Mouse (Mus musculus) kidney, postnatal 36 days (tissue): ENCODE data around the gene Nek7.

ENCODE experiments used
- DNase-seq, 2 experiments: peaks; one replicate each; pipeline ENCODE4 v3.0.0; 2021 to 2022; ENCODE audit warnings: mixed read lengths in 2 of 2

Nek7 gene

DNA sequence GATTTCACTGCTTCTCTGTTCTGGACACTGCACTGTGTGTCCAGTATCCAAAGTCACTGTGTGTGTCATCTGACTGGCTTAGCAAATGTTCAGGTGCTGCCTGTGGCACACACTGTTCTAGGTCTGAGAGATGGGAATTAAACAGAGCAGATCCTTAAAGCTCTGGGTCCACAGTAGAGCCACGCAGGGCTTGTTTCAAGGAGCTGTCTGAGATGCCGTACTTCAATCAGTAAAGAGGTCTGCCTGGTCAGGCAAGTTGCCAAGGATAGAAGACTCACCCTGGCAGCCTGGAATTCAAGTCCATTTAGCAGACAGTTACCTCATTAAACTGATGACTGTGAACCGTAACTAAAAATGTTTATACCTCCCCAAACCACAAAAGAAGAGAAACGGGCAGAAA, 112.9 kb downstream of the Nek7 start:
- DNase-seq, result peak; percentile 69 to 85

- no peak for DNase-seq
These were observed 115.7 kb downstream of the Nek7 start for GRCm38 (mm10) chr1:138504228-138504627.

- no peak for DNase-seq
These were observed 119.2 kb downstream of the Nek7 start for GRCm38 (mm10) chr1:138500691-138501090.

GRCm38 (mm10) chr1:138500155-138500554, 119.8 kb downstream of the Nek7 start:
- DNase-seq, result no peak

GRCm38 (mm10) chr1:138499461-138499860, 120.5 kb downstream of the Nek7 start:
- DNase-seq, result no peak

DNA sequence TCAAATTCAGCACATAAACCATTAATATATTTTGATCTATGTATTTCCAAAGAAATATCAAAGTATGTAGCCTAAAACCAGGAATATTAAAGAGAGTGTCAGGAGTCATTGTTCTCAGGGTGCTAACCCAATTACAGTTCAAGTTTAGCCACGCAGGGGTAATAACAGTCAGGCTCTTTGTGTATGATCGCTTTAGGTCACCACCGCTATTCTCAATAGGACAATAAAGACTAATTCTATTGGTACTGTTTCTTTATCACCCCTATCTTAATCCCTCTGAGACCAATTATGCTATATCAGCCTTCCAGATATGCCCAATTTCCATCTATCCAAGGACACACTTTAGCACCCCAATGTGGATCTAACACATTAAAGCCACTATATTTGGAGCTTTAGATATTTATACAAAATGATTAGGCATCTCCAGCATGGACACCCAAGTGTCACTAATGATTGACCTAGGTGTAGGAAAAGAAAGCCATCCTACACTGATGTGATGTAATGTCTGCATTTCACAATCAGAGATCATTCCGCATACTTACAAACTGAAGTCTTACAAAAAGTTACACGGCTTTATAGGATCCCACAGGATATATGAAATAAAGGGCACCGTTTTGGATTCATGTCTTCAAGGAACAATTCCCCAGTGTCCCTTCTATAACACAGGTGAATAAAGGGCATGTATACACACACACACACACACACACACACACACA, 128.4 kb downstream of the Nek7 start:
- no peak for DNase-seq

GRCm38 (mm10) chr1:138487569-138487968, 132.4 kb downstream of the Nek7 start:
- peak; percentile 18 to 42 for DNase-seq

DNA sequence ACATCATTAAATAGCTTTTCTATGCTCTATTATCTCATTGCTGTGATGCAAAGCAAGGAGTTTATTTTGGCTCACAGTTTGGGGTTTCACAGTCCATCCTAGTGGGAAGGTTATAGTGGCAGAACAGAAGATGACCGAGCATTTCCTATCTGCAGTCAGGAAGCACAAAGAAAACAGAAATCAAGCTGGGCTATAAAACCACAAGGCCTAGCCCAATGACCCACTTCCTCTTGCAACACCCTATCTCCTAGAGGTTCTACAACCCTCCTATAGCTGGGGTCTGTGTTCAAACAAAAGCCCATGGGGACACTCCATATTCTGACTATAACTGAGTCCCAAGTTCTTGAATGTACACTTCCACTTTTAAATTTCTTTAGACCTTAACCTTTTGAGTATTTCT, 139.2 kb downstream of the Nek7 start:
- no peak for DNase-seq

DNA sequence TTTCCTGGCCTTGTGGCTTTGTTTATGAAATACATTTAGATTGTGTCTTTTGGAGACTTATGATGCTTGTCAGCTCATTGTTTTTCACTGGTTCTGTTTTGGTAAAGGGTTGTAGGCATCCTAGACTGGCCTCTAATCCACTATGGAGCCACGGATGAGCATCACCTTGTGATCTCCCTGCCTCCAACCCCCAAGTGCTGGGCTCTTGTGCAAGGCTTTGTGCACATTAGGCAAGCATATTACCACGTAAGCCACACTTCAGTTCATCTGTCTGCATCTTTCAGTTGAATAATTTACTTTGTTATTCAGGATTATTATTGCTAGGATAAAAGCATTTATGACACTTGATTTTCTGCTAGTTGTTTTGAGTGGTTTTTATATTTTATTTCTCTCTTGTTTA, 154.6 kb downstream of the Nek7 start:
- no peak for DNase-seq

DNA sequence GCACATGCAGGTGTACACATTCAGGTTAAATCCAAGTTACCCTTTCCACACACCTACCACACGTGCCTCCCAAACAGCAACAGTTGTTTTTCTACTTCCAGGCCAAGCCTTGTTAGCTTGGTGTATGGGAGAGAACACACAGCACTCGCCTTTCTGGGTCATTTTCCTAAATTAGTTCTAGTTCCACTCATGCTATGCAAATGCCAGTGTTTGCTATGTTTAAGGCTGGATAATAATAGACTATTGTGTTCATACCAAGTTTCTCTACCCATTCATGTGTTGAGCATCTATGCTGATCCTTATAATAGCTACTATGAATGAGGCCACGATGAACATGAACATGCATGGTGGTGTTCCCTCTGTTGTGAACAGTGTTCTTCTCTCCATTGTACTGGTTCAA, 158.5 kb downstream of the Nek7 start:
- DNase-seq, result no peak

DNA sequence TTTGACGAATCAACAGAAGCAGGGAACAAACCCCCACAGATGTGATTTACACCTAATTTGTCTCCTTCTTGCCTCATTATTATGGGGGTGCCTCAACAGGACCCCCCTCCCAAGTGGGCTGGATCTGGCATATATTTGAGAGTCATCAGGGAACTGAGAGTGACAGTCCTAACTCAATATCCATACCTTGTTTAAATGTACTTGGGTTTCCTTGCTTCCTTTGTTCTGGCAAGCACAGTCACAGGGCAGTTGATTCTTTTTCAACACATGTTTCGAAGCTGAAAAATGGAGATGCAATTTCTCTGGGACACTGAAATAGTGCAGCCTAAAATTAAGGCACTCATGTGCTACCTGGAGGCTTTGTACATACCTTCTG, 170.5 kb downstream of the Nek7 start:
- no peak for DNase-seq

GRCm38 (mm10) chr1:138448635-138449475, 171.1 kb downstream of the Nek7 start:
- DNase-seq, result no peak

DNA sequence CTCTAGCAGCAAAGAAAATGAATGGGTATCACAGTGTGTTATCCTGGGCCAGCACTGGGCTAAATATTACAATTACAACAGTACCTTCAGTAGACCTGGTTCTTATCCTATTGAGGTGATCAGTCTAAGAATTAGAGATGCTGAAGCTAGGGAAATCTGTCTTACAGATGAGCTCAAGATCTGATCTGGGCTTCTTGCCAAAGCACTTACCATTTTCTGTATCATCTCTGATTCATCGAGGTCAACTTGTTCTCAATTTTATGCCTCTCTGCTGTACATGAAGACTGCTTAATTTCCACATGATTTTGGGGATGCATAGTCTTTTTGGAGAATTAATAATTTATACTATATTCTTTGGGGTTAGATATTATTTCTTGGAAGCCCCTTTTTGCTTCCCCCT, 173.1 kb downstream of the Nek7 start:
- no peak for DNase-seq
